Mouse (Mus musculus) megakaryocyte, embryonic 14.5 days (primary cell): Measurements from ENCODE around the gene Plekhg3. TPM values are rescaled to one million over a fixed set of nuclear protein-coding genes. Genes with fewer than 3 reads are reported as not detected.

Experiments used
- H3K27me3 ChIP-seq: replicated peaks from 2 replicates; pipeline ENCODE3; 2012; ENCODE audit warnings: inconsistent platforms
- H3K36me3 ChIP-seq: replicated peaks from 2 replicates; pipeline ENCODE3; 2012; ENCODE audit warnings: low read length, inconsistent platforms, mixed read lengths
- H3K4me1 ChIP-seq: 2 replicates; pipeline ENCODE4 v1.6.1; 2012; ENCODE audit warnings: inconsistent platforms
- H3K4me3 ChIP-seq: replicated peaks from 2 replicates; pipeline ENCODE3; 2012; ENCODE audit warnings: moderate library complexity, mild to moderate bottlenecking, inconsistent platforms
- H3K9me3 ChIP-seq: 2 replicates; pipeline ENCODE4 v1.6.1; 2012; ENCODE audit warnings: inconsistent platforms
- FLI1 ChIP-seq: IDR thresholded peaks from 2 replicates; pipeline ENCODE4 v1.6.1; 2012; ENCODE audit warnings: low read length, inconsistent platforms, mixed read lengths
- GATA1 ChIP-seq: IDR thresholded peaks from 3 replicates; pipeline ENCODE4 v1.6.1; 2012; ENCODE audit warnings: mixed read lengths, low read length, inconsistent platforms, borderline replicate concordance
- polyA plus RNA-seq: library from polyadenylated mRNA; stranded (reverse); fragments of >175 nt; gene quantifications from 2 replicates; pipeline ENCODE4 v1.2.3, GENCODE M21; 2012; ENCODE audit warnings: low replicate concordance; ENCODE audit not compliant: insufficient read depth

The Plekhg3 gene
- polyA plus RNA-seq, 1 experiment: 4.4 TPM

DNA sequence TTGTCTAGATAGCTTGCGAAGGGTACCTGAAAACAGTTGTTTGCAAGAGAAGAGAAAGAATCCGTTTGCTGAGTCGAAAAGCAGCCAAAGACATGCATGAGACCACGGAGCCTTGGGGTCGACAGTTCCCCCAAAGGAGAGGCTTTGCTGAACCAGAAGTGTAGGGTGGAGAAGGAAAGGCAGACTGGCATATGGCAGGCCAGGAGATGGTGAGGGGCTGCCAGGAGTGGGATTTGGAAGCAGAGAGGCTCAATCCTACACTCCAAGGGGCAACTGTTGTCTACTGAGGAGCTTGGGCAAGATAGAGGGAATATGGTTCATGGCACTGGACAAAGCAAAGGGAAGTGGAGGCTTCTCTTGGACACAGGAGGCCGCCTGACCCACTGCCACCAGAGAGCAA lies 62.6 kb downstream of the Plekhg3 start:
- peaks cover 50% of the 10 kb centered on the region for H3K4me1 ChIP-seq

DNA sequence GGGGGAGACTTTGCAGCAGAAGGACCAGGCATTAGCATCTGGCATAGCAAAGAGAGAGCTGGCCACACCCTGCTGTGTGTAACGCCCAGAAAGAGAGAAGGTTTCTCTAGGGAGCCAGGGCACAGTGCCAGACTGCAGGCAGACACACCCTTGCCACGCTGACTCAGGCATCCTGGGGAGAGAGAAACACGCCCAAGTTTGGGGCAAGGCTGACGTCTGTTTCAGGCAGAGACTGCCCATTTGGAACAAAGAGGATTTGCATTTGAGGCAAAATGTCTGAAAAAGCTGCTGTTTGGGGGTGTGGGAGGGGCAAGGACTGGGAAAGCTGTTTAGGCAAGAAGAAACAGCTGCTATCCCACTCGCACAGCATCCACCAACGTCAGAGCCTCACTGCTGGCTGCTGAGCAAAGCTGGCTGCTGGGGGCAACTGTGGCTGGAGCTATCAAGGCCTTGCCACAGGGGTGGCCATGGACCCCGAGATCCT lies 63.2 kb downstream of the Plekhg3 start:
- peaks cover 35% of the 10 kb centered on the region for H3K36me3 ChIP-seq
- no peaks in the 10 kb centered on the region for H3K9me3 ChIP-seq
- H3K27me3 ChIP-seq: peaks cover 43% of the 10 kb centered on the region
- TF ChIP-seq GATA1 (no peak), FLI1 (no peak)
- H3K4me3 ChIP-seq: peak overlapping the region; percentile 40
- H3K4me1 ChIP-seq: peaks cover 52% of the 10 kb centered on the region

More for the DNA sequence above, 62.6 kb downstream of the Plekhg3 start:
- TF ChIP-seq GATA1 (no peak), FLI1 (no peak)
- Histone ChIP-seq H3K9me3 (no peaks in the 10 kb centered on the region), H3K27me3 (peaks cover 47% of the 10 kb centered on the region), H3K36me3 (peaks cover 29% of the 10 kb centered on the region), H3K4me3 (no peak overlapping the region)

DNA sequence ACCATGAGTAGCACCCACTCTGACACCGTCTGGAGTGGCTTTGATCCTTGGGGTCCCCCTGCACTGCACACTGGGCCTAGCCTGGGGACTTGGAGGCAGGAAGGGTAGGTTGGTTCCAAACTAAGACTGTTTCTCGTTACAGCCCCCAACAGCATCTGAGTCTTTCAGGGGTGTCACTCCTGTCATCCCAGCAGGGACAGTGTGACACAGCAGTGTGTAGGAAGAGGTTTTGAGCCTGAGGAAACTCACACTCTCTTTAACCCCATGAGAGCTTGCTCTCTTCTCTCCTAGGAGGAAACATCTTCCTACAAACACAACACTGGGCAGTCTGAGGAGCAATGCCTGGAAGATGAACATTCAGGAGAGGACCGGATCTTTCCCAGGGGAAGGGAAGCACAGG lies 63.9 kb downstream of the Plekhg3 start:
- Histone ChIP-seq H3K27me3 (peaks cover 36% of the 10 kb centered on the region), H3K9me3 (no peaks in the 10 kb centered on the region), H3K4me3 (no peak overlapping the region), H3K36me3 (peaks cover 41% of the 10 kb centered on the region), H3K4me1 (peaks cover 52% of the 10 kb centered on the region)
- TF ChIP-seq FLI1 (no peak), GATA1 (no peak)

DNA sequence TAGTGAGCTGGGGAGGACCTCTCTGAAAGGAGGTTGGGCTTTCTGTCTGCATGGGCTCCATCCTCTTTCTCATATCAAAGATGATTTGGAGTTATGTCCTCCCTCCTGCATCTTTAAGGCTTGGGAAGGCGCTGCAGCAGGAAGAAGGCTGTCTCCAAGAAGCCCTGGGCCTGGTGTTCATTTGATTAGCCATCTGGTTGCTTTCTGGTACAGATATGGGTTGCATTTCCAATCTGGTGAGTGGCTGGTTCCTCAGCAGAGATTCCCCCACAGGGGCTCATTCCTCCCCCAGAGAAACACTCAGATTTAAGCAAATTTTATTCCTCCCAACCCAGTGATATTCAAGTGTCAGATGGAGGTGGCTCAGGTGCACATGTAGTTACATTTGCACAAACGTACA lies 65.1 kb downstream of the Plekhg3 start:
- peaks cover 52% of the 10 kb centered on the region for H3K4me1 ChIP-seq
- peaks cover 54% of the 10 kb centered on the region for H3K36me3 ChIP-seq
- H3K9me3 ChIP-seq: no peaks in the 10 kb centered on the region
- peak overlapping the region; percentile 23 for H3K4me3 ChIP-seq
- TF ChIP-seq FLI1: no peak
- TF ChIP-seq GATA1: no peak
- peaks cover 23% of the 10 kb centered on the region for H3K27me3 ChIP-seq

DNA sequence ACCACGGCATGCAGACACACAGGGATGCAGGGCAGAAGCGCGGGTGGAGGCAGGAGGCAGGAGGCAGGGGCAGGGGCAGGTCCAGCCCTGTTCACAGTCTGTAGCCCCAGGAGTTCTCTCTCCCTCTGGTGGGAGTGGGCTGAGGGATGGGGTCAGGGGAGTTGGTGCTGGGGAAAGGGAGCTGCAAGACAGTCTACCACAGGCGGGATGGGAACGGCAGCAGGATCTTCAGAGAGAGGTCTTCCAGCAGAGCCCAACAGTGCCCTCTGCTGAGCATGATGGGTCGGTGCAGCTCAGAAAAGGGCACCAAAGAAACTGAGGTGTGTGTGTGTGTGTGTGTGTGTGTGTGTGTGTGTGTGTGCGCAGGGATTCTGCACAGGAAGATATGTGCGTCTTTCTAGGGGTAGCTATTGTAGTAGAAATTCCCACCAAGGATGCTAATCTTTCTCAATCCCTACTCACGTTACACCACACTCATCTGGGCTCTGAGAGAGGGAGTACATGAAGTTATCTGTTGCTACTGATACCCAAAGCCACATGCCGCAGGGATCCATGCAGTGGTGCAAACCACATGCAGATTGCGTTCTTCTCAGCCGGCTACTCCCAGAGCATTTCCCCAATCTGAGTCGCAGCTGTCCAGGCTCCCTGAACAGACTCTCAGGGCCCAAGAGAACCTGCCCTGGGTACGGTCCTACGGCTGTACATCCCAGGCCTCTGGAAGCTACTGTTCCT lies 65.8 kb downstream of the Plekhg3 start:
- H3K4me3 ChIP-seq: peak overlapping the region; percentile 23
- no peaks in the 10 kb centered on the region for H3K9me3 ChIP-seq
- H3K27me3 ChIP-seq: peaks cover 19% of the 10 kb centered on the region
- TF ChIP-seq GATA1 (no peak), FLI1 (no peak)
- H3K4me1 ChIP-seq: peaks cover 48% of the 10 kb centered on the region
- H3K36me3 ChIP-seq: peaks cover 57% of the 10 kb centered on the region

DNA sequence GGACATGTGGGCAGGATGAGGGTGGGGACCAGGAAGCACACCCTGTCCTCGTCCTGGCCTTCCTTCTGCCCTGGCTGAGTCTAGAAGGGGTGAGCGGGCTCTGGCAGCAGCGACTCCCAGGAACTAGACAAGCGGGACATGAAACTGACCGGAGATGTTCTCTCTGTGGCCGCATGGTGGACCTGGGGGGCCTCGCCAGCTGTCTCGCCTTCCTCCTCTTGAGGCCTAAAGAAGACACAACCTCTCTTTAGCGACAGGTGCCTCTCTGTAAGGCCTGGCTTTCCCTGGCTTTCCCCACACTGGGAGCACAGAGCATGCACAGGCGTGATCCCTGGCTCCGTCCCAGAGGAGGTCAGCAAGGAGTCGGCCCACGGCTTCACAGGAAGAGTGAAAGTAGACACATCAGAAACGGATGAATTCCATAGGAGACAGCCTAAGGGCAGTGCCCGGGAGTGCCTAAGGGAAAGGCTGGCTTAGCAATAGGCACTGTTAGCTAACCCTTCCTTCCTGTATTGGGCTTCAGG lies 66.9 kb downstream of the Plekhg3 start:
- Histone ChIP-seq H3K27me3 (peaks cover 21% of the 10 kb centered on the region), H3K4me3 (no peak overlapping the region), H3K9me3 (no peaks in the 10 kb centered on the region), H3K36me3 (peaks cover 69% of the 10 kb centered on the region), H3K4me1 (peaks cover 46% of the 10 kb centered on the region)
- no peak for TF ChIP-seq GATA1
- TF ChIP-seq FLI1: no peak

DNA sequence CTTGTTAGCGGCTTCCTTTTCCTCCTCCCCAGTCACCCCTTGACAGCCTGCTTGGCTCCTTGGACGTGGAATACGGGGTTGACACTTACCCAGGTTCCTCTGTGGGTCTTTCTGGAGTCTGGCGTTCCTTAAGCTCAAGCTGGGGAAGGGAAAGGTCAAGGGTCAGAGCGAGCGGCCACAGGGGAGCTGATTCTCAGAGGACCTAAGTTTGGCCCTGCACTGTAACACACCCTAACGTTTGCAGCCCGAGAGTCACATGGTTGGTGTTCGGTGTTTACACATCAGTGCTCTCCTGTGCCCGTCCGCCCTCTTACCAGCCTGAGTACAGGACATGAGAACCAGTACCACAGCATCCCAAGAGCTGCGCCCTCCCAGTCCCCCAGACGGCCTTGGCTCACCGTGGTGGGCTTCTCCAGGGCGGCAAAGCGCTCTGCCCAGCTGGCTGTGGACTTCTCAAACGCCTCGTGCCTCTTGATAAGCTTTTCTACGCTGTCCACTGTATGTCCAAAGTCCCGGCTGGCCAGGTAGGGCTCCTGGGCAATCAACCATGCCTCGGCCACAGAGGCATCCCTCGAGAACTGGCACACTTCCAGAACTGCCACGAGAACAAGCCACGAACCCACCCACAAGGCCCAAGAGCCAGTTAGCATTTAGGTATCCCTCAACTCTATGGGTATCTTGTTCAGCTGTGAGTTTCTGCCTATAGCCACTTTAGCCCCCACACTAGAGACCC lies 67.7 kb downstream of the Plekhg3 start:
- H3K4me1 ChIP-seq: peaks cover 40% of the 10 kb centered on the region
- peaks cover 76% of the 10 kb centered on the region for H3K36me3 ChIP-seq
- no peaks in the 10 kb centered on the region for H3K9me3 ChIP-seq
- no peak overlapping the region for H3K4me3 ChIP-seq
- TF ChIP-seq FLI1 (no peak), GATA1 (no peak)
- H3K27me3 ChIP-seq: peaks cover 17% of the 10 kb centered on the region

DNA sequence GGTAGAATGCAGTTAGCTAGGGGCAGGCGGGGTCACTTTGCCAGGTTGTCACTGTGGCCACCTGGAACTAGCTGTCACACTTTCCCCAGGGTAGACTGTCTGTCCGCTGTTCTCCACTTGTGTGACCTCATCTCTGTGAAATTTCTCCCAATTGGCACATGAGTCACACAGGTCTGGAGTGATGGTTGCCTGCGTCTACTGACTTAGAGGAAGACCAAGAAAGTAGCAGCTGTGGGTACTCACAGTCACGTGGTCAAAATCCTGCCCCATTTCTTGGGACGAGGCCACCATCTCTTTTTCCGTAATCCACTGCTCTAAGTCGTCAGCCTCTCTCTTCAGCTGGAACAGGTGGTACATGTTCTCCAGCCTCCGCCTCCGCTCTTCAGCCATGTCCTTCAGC lies 73.1 kb downstream of the Plekhg3 start:
- H3K27me3 ChIP-seq: peaks cover 13% of the 10 kb centered on the region
- H3K4me1 ChIP-seq: peaks cover 3% of the 10 kb centered on the region; the same call in 1 of the 2 replicates
- TF ChIP-seq GATA1 (no peak), FLI1 (no peak)
- H3K36me3 ChIP-seq: peaks cover 95% of the 10 kb centered on the region
- no peaks in the 10 kb centered on the region for H3K9me3 ChIP-seq
- H3K4me3 ChIP-seq: no peak overlapping the region

DNA sequence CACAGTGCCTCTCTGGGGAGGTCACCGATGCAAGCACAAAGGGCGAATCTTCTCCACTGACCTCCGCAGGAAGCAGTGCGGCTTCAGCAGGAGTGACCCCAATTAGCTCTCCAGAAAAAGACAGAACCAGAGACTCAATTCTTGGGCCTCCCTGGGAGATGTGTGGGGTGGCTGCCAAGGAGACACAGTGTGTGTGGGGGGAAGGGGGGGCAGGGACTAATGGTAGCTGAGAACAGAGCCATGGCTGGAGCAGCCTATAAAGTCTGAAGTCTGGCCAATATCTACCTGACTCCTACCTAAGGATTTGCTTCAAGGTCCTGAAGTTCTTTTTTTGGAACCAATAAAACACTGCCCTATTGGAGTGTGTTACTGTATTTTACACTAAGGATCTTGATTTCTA lies 73.9 kb downstream of the Plekhg3 start:
- H3K4me3 ChIP-seq: no peak overlapping the region
- TF ChIP-seq FLI1: no peak
- TF ChIP-seq GATA1: no peak
- peaks cover 16% of the 10 kb centered on the region for H3K27me3 ChIP-seq
- H3K9me3 ChIP-seq: no peaks in the 10 kb centered on the region
- peaks cover 3% of the 10 kb centered on the region; the same call in 1 of the 2 replicates for H3K4me1 ChIP-seq
- peaks cover 95% of the 10 kb centered on the region for H3K36me3 ChIP-seq

DNA sequence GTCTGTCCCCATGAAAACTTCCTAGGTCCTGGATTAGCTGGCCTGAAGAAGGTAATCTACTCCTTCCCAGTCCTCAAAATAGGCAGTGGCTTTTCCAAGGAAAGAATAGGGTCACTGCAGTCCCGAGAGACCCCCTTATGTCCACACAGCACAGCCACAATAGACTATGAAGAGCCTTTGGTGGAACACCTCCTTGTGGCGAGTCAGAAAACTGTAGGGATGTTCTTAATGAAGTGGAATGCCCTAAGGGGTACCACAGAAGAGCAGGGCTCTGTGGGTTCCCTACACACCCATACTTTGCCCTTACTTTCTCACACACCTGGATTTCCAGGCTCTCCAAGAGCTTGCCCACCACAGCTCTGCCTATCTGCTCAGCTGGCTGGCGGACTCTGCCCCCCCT lies 75.1 kb downstream of the Plekhg3 start:
- TF ChIP-seq GATA1 (no peak), FLI1 (no peak)
- peaks cover 16% of the 10 kb centered on the region for H3K27me3 ChIP-seq
- H3K9me3 ChIP-seq: no peaks in the 10 kb centered on the region
- peaks cover 3% of the 10 kb centered on the region; the same call in 1 of the 2 replicates for H3K4me1 ChIP-seq
- H3K4me3 ChIP-seq: no peak overlapping the region
- H3K36me3 ChIP-seq: peaks cover 95% of the 10 kb centered on the region
